Mouse (Mus musculus): Measurements from ENCODE around the gene Adora3. TPM values are rescaled to one million over a fixed set of nuclear protein-coding genes. Genes with fewer than 3 reads are reported as not detected.

The Adora3 gene
- polyA plus RNA-seq, 1 experiment from 2014 or later: 0.72 TPM

GRCm38 (mm10) chr3:105868135-105868534, 2.5 kb upstream of the Adora3 start:
- no peaks in the 10 kb centered on the region for H3K36me3 ChIP-seq (ENCODE audit: control insufficient read depth, insufficient read depth, low read length)
- peaks cover 7% of the 10 kb centered on the region; the same call in 1 of the 2 replicates for H3K4me1 ChIP-seq (ENCODE audit: control insufficient read depth, insufficient read depth, low read length)
- WGBS: 44% methylated on average over 2 of the region's 2 CpGs
- no peaks in the 10 kb centered on the region for H3K9me3 ChIP-seq (ENCODE audit: control insufficient read depth, low read length)
- no peak overlapping the region for H3K4me2 ChIP-seq (ENCODE audit: low read depth, low read length)
- H3K27ac ChIP-seq (ENCODE audit: low read length): no peak overlapping the region
- H3K27me3 ChIP-seq (replicated peaks; ENCODE audit: control insufficient read depth, insufficient read depth, low read length): no peaks in the 10 kb centered on the region
- no peak overlapping the region for H3K9ac ChIP-seq (ENCODE audit: low read depth, low read length)
- H3K4me3 ChIP-seq (ENCODE audit: low read length): no peak overlapping the region
- peak; percentile 32; the same call in 1 of the 2 replicates for ATAC-seq

- Histone ChIP-seq H3K4me2 (ENCODE audit: low read depth, low read length) (no peak overlapping the region), H3K4me1 (ENCODE audit: control insufficient read depth, insufficient read depth, low read length) (peaks cover 7% of the 10 kb centered on the region; the same call in 1 of the 2 replicates), H3K27ac (ENCODE audit: low read length) (peak overlapping the region; percentile 23), H3K9me3 (ENCODE audit: control insufficient read depth, low read length) (no peaks in the 10 kb centered on the region), H3K27me3 (replicated peaks; ENCODE audit: control insufficient read depth, insufficient read depth, low read length) (no peaks in the 10 kb centered on the region), H3K9ac (ENCODE audit: low read depth, low read length) (no peak overlapping the region), H3K4me3 (ENCODE audit: low read length) (no peak overlapping the region), H3K36me3 (ENCODE audit: control insufficient read depth, insufficient read depth, low read length) (no peaks in the 10 kb centered on the region)
- peak; percentile 57 for ATAC-seq
- 50% methylated on average over 6 of the region's 6 CpGs for WGBS
These were observed 1.4 kb downstream of the Adora3 start for GRCm38 (mm10) chr3:105872034-105872433.

GRCm38 (mm10) chr3:105872579-105872978, 1.9 kb downstream of the Adora3 start:
- H3K9ac ChIP-seq (ENCODE audit: low read depth, low read length): no peak overlapping the region
- H3K4me1 ChIP-seq (ENCODE audit: control insufficient read depth, insufficient read depth, low read length): peaks cover 6% of the 10 kb centered on the region; the same call in 1 of the 2 replicates
- 39% methylated on average over 3 of the region's 3 CpGs for WGBS
- no peak overlapping the region for H3K4me3 ChIP-seq (ENCODE audit: low read length)
- H3K9me3 ChIP-seq (ENCODE audit: control insufficient read depth, low read length): no peaks in the 10 kb centered on the region
- H3K27ac ChIP-seq (ENCODE audit: low read length): peak overlapping the region; percentile 23
- no peaks in the 10 kb centered on the region for H3K27me3 ChIP-seq (replicated peaks; ENCODE audit: control insufficient read depth, insufficient read depth, low read length)
- no peak overlapping the region for H3K4me2 ChIP-seq (ENCODE audit: low read depth, low read length)
- no peaks in the 10 kb centered on the region for H3K36me3 ChIP-seq (ENCODE audit: control insufficient read depth, insufficient read depth, low read length)
- ATAC-seq: peak; percentile 6; the same call in 1 of the 2 replicates

- 82% methylated on average over 6 of the region's 6 CpGs for WGBS
- H3K4me3 ChIP-seq (ENCODE audit: low read length): no peak overlapping the region
- no peaks in the 10 kb centered on the region for H3K9me3 ChIP-seq (ENCODE audit: control insufficient read depth, low read length)
- peaks cover 5% of the 10 kb centered on the region; the same call in 1 of the 2 replicates for H3K4me1 ChIP-seq (ENCODE audit: control insufficient read depth, insufficient read depth, low read length)
- no peak overlapping the region for H3K27ac ChIP-seq (ENCODE audit: low read length)
- H3K27me3 ChIP-seq (replicated peaks; ENCODE audit: control insufficient read depth, insufficient read depth, low read length): no peaks in the 10 kb centered on the region
- no peak overlapping the region for H3K4me2 ChIP-seq (ENCODE audit: low read depth, low read length)
- no peak for ATAC-seq
- no peak overlapping the region for H3K9ac ChIP-seq (ENCODE audit: low read depth, low read length)
- H3K36me3 ChIP-seq (ENCODE audit: control insufficient read depth, insufficient read depth, low read length): no peaks in the 10 kb centered on the region
These were observed 3.1 kb downstream of the Adora3 start for GRCm38 (mm10) chr3:105873451-105874445.

- Histone ChIP-seq H3K4me1 (ENCODE audit: control insufficient read depth, insufficient read depth, low read length) (peaks cover 5% of the 10 kb centered on the region; the same call in 1 of the 2 replicates), H3K9me3 (ENCODE audit: control insufficient read depth, low read length) (no peaks in the 10 kb centered on the region), H3K36me3 (ENCODE audit: control insufficient read depth, insufficient read depth, low read length) (no peaks in the 10 kb centered on the region), H3K27ac (ENCODE audit: low read length) (no peak overlapping the region), H3K9ac (ENCODE audit: low read depth, low read length) (no peak overlapping the region), H3K4me2 (ENCODE audit: low read depth, low read length) (no peak overlapping the region), H3K27me3 (replicated peaks; ENCODE audit: control insufficient read depth, insufficient read depth, low read length) (no peaks in the 10 kb centered on the region), H3K4me3 (ENCODE audit: low read length) (no peak overlapping the region)
- 76% methylated on average over 5 of the region's 5 CpGs for WGBS
- ATAC-seq: no peak
These were observed 5.4 kb downstream of the Adora3 start for GRCm38 (mm10) chr3:105876022-105876421.

GRCm38 (mm10) chr3:105877252-105877803, 6.7 kb downstream of the Adora3 start:
- H3K27me3 ChIP-seq (replicated peaks; ENCODE audit: control insufficient read depth, insufficient read depth, low read length): no peaks in the 10 kb centered on the region
- no peak for ATAC-seq
- no peak overlapping the region for H3K4me2 ChIP-seq (ENCODE audit: low read depth, low read length)
- H3K4me3 ChIP-seq (ENCODE audit: low read length): no peak overlapping the region
- no peaks in the 10 kb centered on the region for H3K36me3 ChIP-seq (ENCODE audit: control insufficient read depth, insufficient read depth, low read length)
- no peaks in the 10 kb centered on the region for H3K9me3 ChIP-seq (ENCODE audit: control insufficient read depth, low read length)
- WGBS: 70% methylated on average over 6 of the region's 6 CpGs
- no peak overlapping the region for H3K9ac ChIP-seq (ENCODE audit: low read depth, low read length)
- H3K4me1 ChIP-seq (ENCODE audit: control insufficient read depth, insufficient read depth, low read length): peaks cover 2% of the 10 kb centered on the region; the same call in 1 of the 2 replicates
- H3K27ac ChIP-seq (ENCODE audit: low read length): no peak overlapping the region

GRCm38 (mm10) chr3:105877919-105878318, 7.3 kb downstream of the Adora3 start:
- no peaks in the 10 kb centered on the region for H3K27me3 ChIP-seq (replicated peaks; ENCODE audit: control insufficient read depth, insufficient read depth, low read length)
- no peak overlapping the region for H3K9ac ChIP-seq (ENCODE audit: low read depth, low read length)
- H3K4me2 ChIP-seq (ENCODE audit: low read depth, low read length): no peak overlapping the region
- no peak for ATAC-seq
- H3K27ac ChIP-seq (ENCODE audit: low read length): no peak overlapping the region
- H3K4me3 ChIP-seq (ENCODE audit: low read length): no peak overlapping the region
- H3K9me3 ChIP-seq (ENCODE audit: control insufficient read depth, low read length): no peaks in the 10 kb centered on the region
- H3K36me3 ChIP-seq (ENCODE audit: control insufficient read depth, insufficient read depth, low read length): no peaks in the 10 kb centered on the region
- no peaks in the 10 kb centered on the region for H3K4me1 ChIP-seq (ENCODE audit: control insufficient read depth, insufficient read depth, low read length)
- WGBS: 87% methylated on average over 2 of the region's 2 CpGs

GRCm38 (mm10) chr3:105878751-105879150, 8.1 kb downstream of the Adora3 start:
- no peak overlapping the region for H3K4me3 ChIP-seq (ENCODE audit: low read length)
- H3K4me2 ChIP-seq (ENCODE audit: low read depth, low read length): no peak overlapping the region
- no peaks in the 10 kb centered on the region for H3K9me3 ChIP-seq (ENCODE audit: control insufficient read depth, low read length)
- 87% methylated on average over 8 of the region's 8 CpGs for WGBS
- no peak for ATAC-seq
- H3K36me3 ChIP-seq (ENCODE audit: control insufficient read depth, insufficient read depth, low read length): no peaks in the 10 kb centered on the region
- H3K4me1 ChIP-seq (ENCODE audit: control insufficient read depth, insufficient read depth, low read length): no peaks in the 10 kb centered on the region
- H3K27ac ChIP-seq (ENCODE audit: low read length): no peak overlapping the region
- no peaks in the 10 kb centered on the region for H3K27me3 ChIP-seq (replicated peaks; ENCODE audit: control insufficient read depth, insufficient read depth, low read length)
- H3K9ac ChIP-seq (ENCODE audit: low read depth, low read length): no peak overlapping the region

GRCm38 (mm10) chr3:105880419-105880818, 9.8 kb downstream of the Adora3 start:
- no peaks in the 10 kb centered on the region for H3K9me3 ChIP-seq (ENCODE audit: control insufficient read depth, low read length)

More at GRCm38 (mm10) chr3:105880419-105880818, 9.8 kb downstream of the Adora3 start:
- H3K36me3 ChIP-seq (ENCODE audit: control insufficient read depth, insufficient read depth, low read length): no peaks in the 10 kb centered on the region
- 73% methylated on average over 3 of the region's 3 CpGs for WGBS
- H3K27me3 ChIP-seq (replicated peaks; ENCODE audit: control insufficient read depth, insufficient read depth, low read length): no peaks in the 10 kb centered on the region
- ATAC-seq: no peak
- no peak overlapping the region for H3K9ac ChIP-seq (ENCODE audit: low read depth, low read length)
- no peak overlapping the region for H3K4me3 ChIP-seq (ENCODE audit: low read length)
- no peak overlapping the region for H3K4me2 ChIP-seq (ENCODE audit: low read depth, low read length)
- no peaks in the 10 kb centered on the region for H3K4me1 ChIP-seq (ENCODE audit: control insufficient read depth, insufficient read depth, low read length)
- H3K27ac ChIP-seq (ENCODE audit: low read length): no peak overlapping the region
